Mouse (Mus musculus) limb, embryonic 12.5 days (tissue): ENCODE results near the gene Mrpl42. TPM values are rescaled to one million over a fixed set of nuclear protein-coding genes. Genes with fewer than 3 reads are reported as not detected.

Experiments used
- ATAC-seq: fragments of 200-750 bp; cut with Nextera tagmentation; 2 replicates; pipeline ENCODE4 v1.8.0; 2017; ENCODE audit warnings: low read depth, moderate TSS enrichment; ENCODE audit not compliant: insufficient number of reproducible peaks, insufficient read depth, low FRiP score, low TSS enrichment
- H3K27ac ChIP-seq: fragments of 300-500 bp; sonication (generic); 2 replicates; pipeline ENCODE4 v1.5.1; 2016; ENCODE audit warnings: mild to moderate bottlenecking, moderate library complexity
- H3K27me3 ChIP-seq: fragments of 300-500 bp; sonication (generic); 2 replicates; pipeline ENCODE4 v1.6.1; 2016; ENCODE audit warnings: mild to moderate bottlenecking, moderate library complexity
- H3K36me3 ChIP-seq: fragments of 300-500 bp; sonication (generic); 2 replicates; pipeline ENCODE4 v1.6.1; 2016; ENCODE audit warnings: mild to moderate bottlenecking, moderate library complexity
- H3K4me1 ChIP-seq: fragments of 300-500 bp; sonication (generic); replicated peaks from 2 replicates; pipeline ENCODE4 v1.6.1; 2016
- H3K4me2 ChIP-seq: fragments of 300-500 bp; sonication (generic); 2 replicates; pipeline ENCODE4 v1.6.1; 2016; ENCODE audit warnings: mild to moderate bottlenecking, moderate library complexity
- H3K4me3 ChIP-seq: fragments of 300-500 bp; sonication (generic); replicated peaks from 2 replicates; pipeline ENCODE4 v1.5.1; 2016; ENCODE audit warnings: mild to moderate bottlenecking
- H3K9ac ChIP-seq: fragments of 300-500 bp; sonication (generic); replicated peaks from 2 replicates; pipeline ENCODE4 v1.6.1; 2016; ENCODE audit warnings: mild to moderate bottlenecking, moderate library complexity
- H3K9me3 ChIP-seq: fragments of 300-500 bp; sonication (generic); 2 replicates; pipeline ENCODE4 v1.6.1; 2016; ENCODE audit warnings: mild to moderate bottlenecking, moderate library complexity
- WGBS: fragments of 180-500 bp; shearing (Covaris S2); methylation state at CpG from one replicate; pipeline ENCODE4 v1.1.7; 2016; 5-methylcytosine and 5-hydroxymethylcytosine counted together
- polyA plus RNA-seq: library from polyadenylated mRNA; unstranded; fragments of >200 nt; fragmentation: Nextera tagmentation; extraction: Ambion mirVana; gene quantifications from 2 replicates; pipeline ENCODE4 v1.2.1, GENCODE M21; 2016

Gene Mrpl42
- polyA plus RNA-seq, 1 experiment from 2014 or later: 333 TPM

DNA sequence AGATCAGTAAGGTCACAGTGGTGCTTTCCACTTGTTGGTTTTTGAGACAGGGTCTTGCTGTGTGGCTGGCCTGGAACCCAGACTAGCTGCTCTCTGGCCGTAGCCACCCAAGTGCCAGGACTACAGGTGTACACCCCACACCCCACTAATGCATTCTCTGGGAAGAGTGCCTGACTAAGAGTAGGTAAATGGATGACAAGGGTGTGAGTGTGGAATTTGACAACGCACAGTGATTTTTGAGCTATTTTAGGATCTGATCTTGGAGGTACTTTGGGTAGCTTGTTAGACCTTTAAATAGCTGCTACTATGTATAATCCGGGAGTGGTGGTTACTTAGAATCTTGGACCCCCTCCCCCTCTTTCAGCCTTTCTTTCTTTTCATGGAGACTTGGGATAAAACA lies 37.5 kb upstream of the Mrpl42 start:
- Histone ChIP-seq H3K4me2 (no peak overlapping the region), H3K9ac (no peak overlapping the region), H3K9me3 (no peaks in the 10 kb centered on the region), H3K36me3 (peaks cover 13% of the 10 kb centered on the region), H3K4me1 (no peaks in the 10 kb centered on the region), H3K27ac (no peak overlapping the region), H3K4me3 (no peak overlapping the region), H3K27me3 (no peaks in the 10 kb centered on the region)
- 89% methylated on average over 3 of the region's 3 CpGs for WGBS
- ATAC-seq: no peak

DNA sequence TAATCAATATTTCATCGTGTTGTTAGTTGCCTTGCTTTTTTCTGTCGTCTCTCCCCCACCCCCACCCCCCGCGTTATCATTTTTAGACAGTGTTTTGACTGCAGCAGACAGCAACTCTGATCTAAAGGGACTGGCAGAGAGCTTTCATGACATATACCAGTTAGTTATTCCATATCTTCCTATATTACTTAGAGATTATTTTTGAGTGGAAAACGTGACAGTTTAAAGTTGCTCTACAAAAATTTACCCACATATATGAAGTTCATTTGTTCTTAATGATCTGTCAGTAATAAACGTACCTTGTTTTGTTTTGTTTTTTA lies 34.4 kb upstream of the Mrpl42 start:
- no peaks in the 10 kb centered on the region for H3K27me3 ChIP-seq
- H3K36me3 ChIP-seq: no peaks in the 10 kb centered on the region
- 94% methylated on average over 6 of the region's 6 CpGs for WGBS
- H3K4me3 ChIP-seq: no peak overlapping the region
- H3K4me1 ChIP-seq: no peaks in the 10 kb centered on the region; the same call in 1 of the 2 replicates
- no peak overlapping the region for H3K4me2 ChIP-seq
- no peak for ATAC-seq
- no peak overlapping the region for H3K27ac ChIP-seq
- no peak overlapping the region for H3K9ac ChIP-seq
- no peaks in the 10 kb centered on the region for H3K9me3 ChIP-seq

- H3K4me1 ChIP-seq: peaks cover 5% of the 10 kb centered on the region; the same call in 1 of the 2 replicates
- H3K9ac ChIP-seq: no peak overlapping the region
- no peaks in the 10 kb centered on the region for H3K27me3 ChIP-seq
- no peaks in the 10 kb centered on the region for H3K9me3 ChIP-seq
- H3K4me3 ChIP-seq: no peak overlapping the region
- 91% methylated on average over 8 of the region's 8 CpGs for WGBS
- no peak for ATAC-seq
- H3K27ac ChIP-seq: no peak overlapping the region
- no peaks in the 10 kb centered on the region for H3K36me3 ChIP-seq
- no peak overlapping the region for H3K4me2 ChIP-seq
These were observed 33.9 kb upstream of the Mrpl42 start for GRCm38 (mm10) chr10:95535399-95536221.

GRCm38 (mm10) chr10:95533382-95533781 lies 31.6 kb upstream of the Mrpl42 start:
- no peak overlapping the region for H3K9ac ChIP-seq
- H3K4me2 ChIP-seq: no peak overlapping the region
- no peaks in the 10 kb centered on the region for H3K27me3 ChIP-seq
- H3K4me3 ChIP-seq: no peak overlapping the region
- no peaks in the 10 kb centered on the region for H3K36me3 ChIP-seq
- no peak for ATAC-seq
- WGBS: 94% methylated on average over 7 of the region's 7 CpGs
- peaks cover 16% of the 10 kb centered on the region; the same call in 1 of the 2 replicates for H3K4me1 ChIP-seq
- H3K27ac ChIP-seq: no peak overlapping the region
- no peaks in the 10 kb centered on the region for H3K9me3 ChIP-seq

DNA sequence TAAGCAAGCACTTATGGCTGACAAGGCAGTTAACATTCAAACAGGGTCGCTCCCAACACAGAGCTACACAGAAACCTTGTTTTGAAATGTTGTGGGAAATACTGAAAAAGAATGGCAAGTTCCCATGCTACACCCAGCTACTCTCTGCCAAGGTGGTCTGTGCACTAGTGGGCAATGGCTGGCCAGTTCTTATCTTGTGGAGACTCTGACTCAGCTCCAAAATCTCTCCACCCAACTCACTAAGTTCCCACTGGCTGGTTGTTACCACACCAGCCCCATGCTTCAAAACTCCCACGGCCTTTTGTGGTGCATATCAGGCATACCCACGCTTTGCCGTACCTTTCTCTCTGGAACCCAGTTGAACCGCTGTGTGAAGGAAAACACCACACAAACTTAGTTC lies 31.2 kb upstream of the Mrpl42 start:
- ATAC-seq: no peak
- no peak overlapping the region for H3K4me2 ChIP-seq
- H3K9me3 ChIP-seq: no peaks in the 10 kb centered on the region

GRCm38 (mm10) chr10:95530551-95531121 lies 28.9 kb upstream of the Mrpl42 start:
- 78% methylated on average over 2 of the region's 2 CpGs for WGBS
- no peak overlapping the region for H3K27ac ChIP-seq
- no peaks in the 10 kb centered on the region for H3K9me3 ChIP-seq
- H3K4me3 ChIP-seq: no peak overlapping the region
- H3K9ac ChIP-seq: no peak overlapping the region
- ATAC-seq: no peak
- no peak overlapping the region for H3K4me2 ChIP-seq
- H3K36me3 ChIP-seq: no peaks in the 10 kb centered on the region
- peaks cover 25% of the 10 kb centered on the region for H3K4me1 ChIP-seq
- no peaks in the 10 kb centered on the region for H3K27me3 ChIP-seq

More for the DNA sequence above, 31.2 kb upstream of the Mrpl42 start:
- H3K36me3 ChIP-seq: no peaks in the 10 kb centered on the region
- no peaks in the 10 kb centered on the region for H3K27me3 ChIP-seq
- H3K27ac ChIP-seq: no peak overlapping the region
- 91% methylated on average over 5 of the region's 5 CpGs for WGBS
- peaks cover 16% of the 10 kb centered on the region; the same call in 1 of the 2 replicates for H3K4me1 ChIP-seq
- H3K9ac ChIP-seq: no peak overlapping the region
- no peak overlapping the region for H3K4me3 ChIP-seq

GRCm38 (mm10) chr10:95526495-95527122 lies 24.9 kb upstream of the Mrpl42 start:
- Histone ChIP-seq H3K9me3 (no peaks in the 10 kb centered on the region), H3K9ac (no peak overlapping the region), H3K4me3 (no peak overlapping the region), H3K27ac (no peak overlapping the region), H3K4me2 (no peak overlapping the region), H3K27me3 (no peaks in the 10 kb centered on the region), H3K4me1 (peaks cover 25% of the 10 kb centered on the region), H3K36me3 (peaks cover 12% of the 10 kb centered on the region; the same call in 1 of the 2 replicates)
- ATAC-seq: no peak
- 55% methylated on average over 5 of the region's 5 CpGs for whole genome bisulfite sequencing

DNA sequence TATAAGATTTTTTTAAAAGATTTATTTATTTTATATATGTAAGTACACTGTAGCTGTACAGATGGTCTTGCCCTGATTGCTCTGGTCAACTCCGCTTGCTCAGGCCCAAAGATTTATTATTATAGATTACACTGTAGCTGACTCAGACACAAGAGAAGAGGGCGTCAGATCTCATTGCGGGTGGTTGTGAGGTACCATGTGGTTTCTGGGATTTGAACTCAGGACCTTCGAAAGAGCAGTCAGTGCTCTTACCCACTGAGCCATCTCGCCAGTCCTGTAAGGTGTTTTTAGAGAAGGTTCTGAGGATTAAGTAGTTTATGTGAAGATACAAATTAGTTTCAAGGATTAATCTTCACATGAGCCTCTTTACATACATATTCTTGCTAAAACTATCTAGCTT lies 24.1 kb upstream of the Mrpl42 start:
- no peak for ATAC-seq
- H3K9ac ChIP-seq: no peak overlapping the region
- H3K27me3 ChIP-seq: no peaks in the 10 kb centered on the region
- H3K9me3 ChIP-seq: no peaks in the 10 kb centered on the region
- H3K4me2 ChIP-seq: no peak overlapping the region
- no peak overlapping the region for H3K4me3 ChIP-seq
- H3K27ac ChIP-seq: no peak overlapping the region
- H3K36me3 ChIP-seq: peaks cover 13% of the 10 kb centered on the region
- peaks cover 23% of the 10 kb centered on the region for H3K4me1 ChIP-seq
- 92% methylated on average over 5 of the region's 5 CpGs for WGBS

DNA sequence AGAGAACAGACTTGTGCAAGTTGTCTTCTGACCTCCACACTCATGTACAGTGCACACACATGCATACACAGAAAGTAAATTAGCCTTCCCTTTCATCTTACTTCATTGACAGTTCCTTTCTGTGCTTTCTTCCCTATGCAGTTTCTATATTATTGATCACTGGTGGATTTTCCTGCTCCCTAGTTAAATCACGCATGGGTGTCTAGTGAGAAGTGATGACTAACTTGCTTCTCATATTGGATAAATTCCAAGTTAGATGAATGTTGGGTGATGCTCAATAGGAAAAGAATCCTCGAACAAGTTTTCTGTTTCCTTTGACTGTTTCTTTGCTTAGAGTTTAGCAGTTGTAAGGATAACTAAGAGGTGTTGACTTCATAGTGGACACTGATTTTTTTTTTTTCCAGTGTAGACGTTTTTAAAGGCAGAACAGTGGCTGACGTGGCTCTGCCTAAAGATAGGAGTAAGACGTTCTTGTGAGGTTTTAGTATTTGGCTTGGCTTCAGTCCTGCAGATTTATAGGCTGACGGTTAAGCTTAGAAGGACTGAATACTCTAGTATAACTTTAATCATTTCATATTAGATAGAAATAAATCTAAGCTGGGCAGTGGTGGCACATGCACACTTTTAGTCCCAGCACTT lies 23.4 kb upstream of the Mrpl42 start:
- no peak for ATAC-seq

GRCm38 (mm10) chr10:95517656-95518055 lies 15.9 kb upstream of the Mrpl42 start:
- no peak for ATAC-seq
- no peak overlapping the region for H3K27ac ChIP-seq
- no peaks in the 10 kb centered on the region for H3K9me3 ChIP-seq
- no peaks in the 10 kb centered on the region for H3K27me3 ChIP-seq
- WGBS: 86% methylated on average over 6 of the region's 6 CpGs
- H3K4me3 ChIP-seq: no peak overlapping the region
- no peak overlapping the region for H3K9ac ChIP-seq
- H3K4me2 ChIP-seq: no peak overlapping the region
- peaks cover 15% of the 10 kb centered on the region for H3K4me1 ChIP-seq
- H3K36me3 ChIP-seq: peaks cover 16% of the 10 kb centered on the region

More for the DNA sequence above, 23.4 kb upstream of the Mrpl42 start:
- Histone ChIP-seq H3K4me1 (peaks cover 17% of the 10 kb centered on the region), H3K27ac (no peak overlapping the region), H3K9ac (no peak overlapping the region), H3K9me3 (no peaks in the 10 kb centered on the region), H3K27me3 (no peaks in the 10 kb centered on the region), H3K4me3 (no peak overlapping the region), H3K36me3 (peaks cover 13% of the 10 kb centered on the region), H3K4me2 (no peak overlapping the region)
- 81% methylated on average over 6 of the region's 6 CpGs for WGBS

DNA sequence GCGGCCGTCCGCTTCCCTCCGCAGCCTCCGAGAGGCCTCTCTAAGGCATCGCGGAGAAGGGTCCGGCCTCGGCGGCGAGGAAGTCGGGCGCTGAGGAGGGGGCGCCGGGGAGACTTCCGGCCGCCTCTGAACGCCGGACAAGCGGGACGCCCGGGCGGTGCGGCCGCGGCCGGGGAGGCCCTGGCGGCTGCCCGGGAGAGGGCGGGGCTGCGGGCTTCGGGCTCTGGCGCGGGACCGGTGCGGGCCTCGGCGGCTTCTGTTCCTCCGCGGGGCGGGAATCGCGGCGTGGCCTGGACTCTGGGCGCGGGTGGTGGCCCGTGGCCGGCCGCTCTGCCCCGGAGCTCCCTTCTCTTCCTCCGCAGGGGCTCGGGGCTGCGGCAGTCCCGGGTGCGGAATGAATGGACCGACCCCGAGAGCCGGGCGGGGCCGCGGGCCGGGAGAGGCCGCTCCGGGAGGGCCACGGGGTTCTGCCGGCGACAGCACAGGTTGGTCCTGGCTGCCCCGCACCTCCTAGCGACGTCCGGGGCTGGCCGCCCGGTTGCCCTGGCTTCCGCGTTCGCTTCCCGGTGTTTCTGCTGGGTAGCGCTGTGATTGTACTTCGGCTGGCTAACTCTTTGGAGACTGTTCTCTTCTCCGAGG lies 13.7 kb upstream of the Mrpl42 start:
- peaks cover 15% of the 10 kb centered on the region for H3K4me1 ChIP-seq
- H3K27me3 ChIP-seq: no peaks in the 10 kb centered on the region
- under 1% methylated on average over 57 of the region's 80 CpGs for WGBS
- H3K27ac ChIP-seq: peak overlapping the region; percentile 99
- peak overlapping the region; percentile 97 for H3K9ac ChIP-seq
- peaks cover 5% of the 10 kb centered on the region; the same call in 1 of the 2 replicates for H3K36me3 ChIP-seq
- ATAC-seq: peak; percentile 61; the same call in 1 of the 2 replicates
- peak overlapping the region; percentile 99 for H3K4me3 ChIP-seq
- H3K9me3 ChIP-seq: no peaks in the 10 kb centered on the region
- peak overlapping the region; percentile 67 for H3K4me2 ChIP-seq
